Mouse (Mus musculus): ENCODE results near the gene Gab1. TPM values are rescaled to one million over a fixed set of nuclear protein-coding genes. Genes with fewer than 3 reads are reported as not detected.

The Gab1 gene
- total RNA-seq, 2 experiments from 2014 or later: 35.5 to 40.0 TPM

DNA sequence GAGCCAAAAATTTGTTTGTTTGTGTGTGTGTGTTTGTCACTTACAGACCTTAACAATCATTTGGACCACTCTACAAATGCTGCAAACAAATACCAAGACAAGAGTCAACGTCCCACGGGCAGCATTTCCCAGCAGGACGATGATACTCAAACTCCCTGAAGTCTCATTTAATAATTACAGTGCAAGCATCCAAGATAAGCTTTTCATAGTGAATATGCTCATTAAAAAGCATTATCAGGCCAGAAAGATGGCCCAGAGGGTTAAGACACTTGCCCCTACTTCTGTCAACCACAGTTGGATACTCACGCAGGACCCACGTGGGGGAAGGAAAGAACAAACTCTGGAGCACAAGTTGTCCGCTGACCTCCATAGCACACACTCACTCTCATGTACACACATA is 4.8 kb downstream of the Gab1 start:
- intact Hi-C loops (cut with DNase I): loop anchor here (5.0 kb wide), 1 partner anchor 83 kb away; no protein-coding TSS in a partner anchor
- DNase-seq: no peak

DNA sequence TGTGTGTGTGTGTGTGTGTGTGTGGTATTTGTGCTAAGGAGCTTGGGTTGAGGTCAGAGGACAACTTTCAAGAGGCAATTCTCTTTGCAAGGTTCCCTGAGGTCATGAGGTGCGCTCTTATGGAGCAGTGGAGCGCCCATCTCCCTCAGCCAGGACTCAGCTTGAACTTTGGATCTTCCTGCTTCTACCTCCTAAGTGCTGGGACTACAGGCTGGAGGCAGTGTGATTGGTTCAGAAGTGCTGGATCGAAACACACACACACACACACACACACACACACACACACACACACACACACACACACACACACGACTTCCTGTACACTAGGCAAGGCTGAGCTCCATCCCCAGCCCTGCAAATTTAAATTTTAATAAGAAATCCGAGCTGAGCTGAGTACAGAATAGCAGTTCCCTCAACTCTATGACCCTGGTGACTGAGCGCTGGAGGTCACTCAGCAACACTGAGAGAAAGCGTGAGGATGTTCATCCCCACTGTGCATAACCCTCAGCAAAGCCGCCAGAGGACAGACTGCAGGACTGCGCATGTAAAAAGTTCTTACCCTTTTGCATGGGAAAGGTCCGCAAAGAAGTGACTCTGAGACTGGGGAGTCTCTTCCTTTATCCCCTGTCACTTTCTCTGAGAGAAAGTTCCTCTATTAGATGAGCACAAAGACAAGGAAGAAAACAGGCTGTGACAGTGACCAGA is 6.4 kb downstream of the Gab1 start:
- intact Hi-C loops (cut with DNase I): loop anchor here (5.0 kb wide), 1 partner anchor 37 kb away; no protein-coding TSS in a partner anchor

DNA sequence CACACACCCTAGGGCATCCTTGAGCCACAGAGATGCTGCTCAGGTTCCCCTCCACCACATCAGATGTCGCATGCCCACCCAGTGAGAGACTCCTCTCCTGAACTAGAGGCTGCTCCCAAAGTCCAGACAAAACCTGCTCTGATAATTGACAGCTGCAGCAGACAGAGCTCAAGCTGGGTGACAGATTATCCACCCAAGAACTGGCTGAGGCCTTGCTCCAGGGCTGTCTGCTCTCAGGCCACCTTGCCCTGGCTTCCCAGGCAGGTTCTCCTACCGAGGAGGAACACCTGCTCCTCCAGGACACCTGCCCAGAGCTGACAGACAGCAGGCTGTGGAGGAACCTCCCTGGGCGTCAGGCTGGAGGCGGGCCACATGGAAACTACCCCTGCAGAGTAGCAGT is 7.6 kb downstream of the Gab1 start:
- DNase-seq: no peak
- intact Hi-C loops (cut with DNase I): loop anchor here (5.0 kb wide), 1 partner anchor 35 kb away; no protein-coding TSS in a partner anchor

More for the DNA sequence above, 6.4 kb downstream of the Gab1 start:
- DNase-seq: no peak

DNA sequence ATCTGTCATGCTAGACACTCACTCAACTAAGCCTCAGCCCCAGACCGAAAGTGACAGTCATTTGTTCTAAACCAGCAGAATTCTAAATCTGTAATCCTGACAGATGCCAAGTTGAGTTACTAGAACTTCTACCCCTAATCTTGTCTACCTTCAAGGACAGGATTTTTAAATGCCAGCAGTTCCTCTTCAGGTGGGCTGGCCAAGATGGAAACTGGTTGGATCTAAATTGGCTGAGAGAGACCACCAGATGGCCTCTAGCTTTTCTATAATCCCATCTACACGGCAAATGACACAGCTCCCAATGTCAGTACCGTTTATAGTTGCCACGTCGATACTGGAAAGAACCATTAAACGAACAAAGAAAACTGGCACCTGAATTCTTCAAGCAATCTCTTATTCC is 8.9 kb downstream of the Gab1 start:
- no peak for DNase-seq
- intact Hi-C loops (cut with DNase I): loop anchor here (5.0 kb wide), 1 partner anchor 34 kb away; no protein-coding TSS in a partner anchor

DNA sequence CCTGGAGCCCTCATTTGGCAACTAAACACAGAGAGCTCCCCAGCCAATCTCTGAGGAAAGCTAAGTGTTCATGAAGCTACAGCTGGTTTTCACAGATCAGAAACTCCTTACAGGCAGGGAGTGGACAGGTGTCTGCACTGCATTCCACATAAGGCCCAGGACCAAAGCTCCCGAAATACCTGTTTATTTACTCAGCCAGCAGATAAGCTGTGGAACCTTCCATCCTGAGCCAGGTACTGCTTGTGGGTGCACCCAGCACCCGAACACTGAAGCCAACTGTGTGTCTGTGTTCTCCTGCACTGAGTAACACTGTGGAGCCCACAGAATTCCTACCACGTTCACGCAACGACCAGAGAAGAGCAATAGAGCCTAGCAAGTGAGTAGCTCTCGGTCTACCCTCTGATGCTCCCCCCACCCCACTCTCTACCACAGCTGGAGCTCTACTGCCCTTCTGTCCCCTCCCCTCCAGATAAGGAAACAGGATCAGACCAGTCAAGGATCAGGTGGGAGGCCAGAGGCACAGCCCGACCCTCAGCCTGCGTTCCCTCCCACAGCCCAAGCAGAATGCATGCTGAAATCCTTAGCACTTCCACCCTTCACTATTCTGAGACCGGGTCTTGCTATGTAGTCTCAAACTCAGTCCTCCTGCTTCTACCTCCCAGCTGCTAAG is 9.6 kb downstream of the Gab1 start:
- intact Hi-C loops (cut with DNase I): loop anchor here (5.0 kb wide), 1 partner anchor 33 kb away; no protein-coding TSS in a partner anchor

DNA sequence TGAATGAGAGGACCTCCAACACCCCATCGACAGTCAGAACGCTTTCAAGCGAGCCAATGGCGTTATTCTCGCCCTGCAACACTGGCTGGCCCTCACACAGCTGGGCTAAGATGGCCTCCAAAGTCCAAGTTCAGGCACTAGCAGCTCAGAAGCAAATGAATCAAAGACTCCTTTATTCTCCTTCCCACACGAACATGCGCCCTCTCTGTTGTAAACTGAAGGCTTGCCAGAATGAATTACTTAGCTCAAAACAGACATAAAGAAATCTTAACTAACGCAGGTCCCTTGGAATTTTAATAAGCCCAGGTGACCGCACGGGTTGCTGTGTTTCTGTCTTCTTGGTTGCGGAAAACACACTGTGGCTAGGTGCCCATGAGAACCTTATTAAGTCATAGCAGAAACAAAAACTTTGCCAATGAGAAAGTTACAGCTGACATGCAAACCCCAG is 10.4 kb downstream of the Gab1 start:
- no peak for DNase-seq
- intact Hi-C loops (cut with DNase I): loop anchor here (5.0 kb wide), 1 partner anchor 33 kb away; no protein-coding TSS in a partner anchor

More for the DNA sequence above, 9.6 kb downstream of the Gab1 start:
- no peak for DNase-seq

DNA sequence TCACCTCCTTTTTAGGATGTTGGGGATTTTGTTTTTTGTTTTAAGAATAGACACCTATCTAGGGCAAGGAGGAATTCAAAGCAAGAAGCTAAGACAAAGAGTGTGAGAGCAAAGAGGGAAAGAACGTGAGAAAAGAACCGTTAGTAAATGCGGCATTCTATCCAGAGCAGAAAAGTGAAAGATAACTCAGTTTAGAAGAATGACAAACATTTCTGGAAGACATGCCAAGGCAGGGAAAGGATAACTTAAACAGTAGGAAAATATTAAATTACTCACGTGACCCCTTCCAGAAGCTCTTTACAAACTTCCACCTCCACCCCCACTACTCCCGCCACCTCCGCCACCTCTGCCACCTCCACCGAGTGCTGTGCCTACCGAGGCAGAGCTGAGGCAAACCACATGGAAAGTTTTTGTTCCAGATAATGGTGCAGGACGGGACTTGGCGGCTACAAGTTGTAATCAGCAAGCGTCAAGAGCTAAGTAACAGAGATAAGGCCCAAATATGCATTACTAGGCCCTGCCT is 11.5 kb downstream of the Gab1 start:
- intact Hi-C loops (cut with DNase I): no loop called here
- no peak for DNase-seq

DNA sequence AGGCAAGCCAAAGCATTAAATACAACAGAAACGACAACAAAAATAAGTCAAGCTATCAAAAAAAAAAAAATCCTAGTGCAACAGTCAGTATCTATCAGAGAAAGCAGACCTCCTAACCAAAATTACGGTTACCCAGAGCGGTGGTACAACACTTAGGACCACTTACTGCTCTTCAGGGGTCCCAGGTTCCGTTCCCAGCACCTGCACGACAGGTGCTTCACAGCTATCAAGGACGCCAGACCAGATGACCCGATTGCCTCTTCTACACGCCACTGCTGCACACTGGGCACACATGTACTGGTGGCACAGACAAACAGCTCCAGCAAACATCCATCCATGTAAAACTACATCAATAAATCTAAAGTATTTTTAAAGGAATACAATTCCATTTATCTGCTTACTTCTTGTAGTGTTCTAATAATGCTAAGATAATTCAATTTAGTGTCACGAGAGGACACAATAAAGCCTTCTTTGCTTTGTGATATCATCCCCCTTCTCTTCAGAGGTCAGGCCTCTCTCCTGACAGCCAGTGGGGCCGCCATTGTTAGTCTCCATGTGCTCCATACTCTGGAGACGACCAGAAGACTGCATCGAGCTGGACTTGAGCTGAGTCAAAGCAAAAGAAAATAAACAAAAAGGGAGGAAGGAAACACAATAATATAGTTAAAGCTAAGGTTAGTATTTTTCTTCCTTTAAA is 12.2 kb downstream of the Gab1 start:
- DNase-seq: no peak
- intact Hi-C loops (cut with DNase I): no loop called here

DNA sequence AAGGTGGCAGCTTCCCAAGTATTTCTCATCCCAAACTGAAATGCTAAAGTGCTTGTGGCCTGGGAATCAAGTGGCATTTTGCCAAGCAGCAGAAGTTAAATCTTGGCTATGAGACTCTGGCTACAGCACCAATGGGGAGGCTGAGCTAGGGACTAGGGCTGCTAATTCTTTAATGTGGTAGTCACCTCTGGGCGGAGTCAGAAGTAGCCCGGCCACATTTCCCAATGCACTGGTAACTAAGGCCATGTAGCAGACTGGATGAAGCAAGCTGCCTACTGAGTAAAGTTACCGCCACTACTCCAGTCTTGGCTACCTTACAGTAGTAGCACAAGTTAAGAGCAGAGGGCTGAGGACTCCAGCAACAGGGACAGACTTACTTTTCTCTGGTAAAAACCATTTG is 12.7 kb downstream of the Gab1 start:
- intact Hi-C loops (cut with DNase I): no loop called here
- peak; percentile 43 to 54 for DNase-seq

DNA sequence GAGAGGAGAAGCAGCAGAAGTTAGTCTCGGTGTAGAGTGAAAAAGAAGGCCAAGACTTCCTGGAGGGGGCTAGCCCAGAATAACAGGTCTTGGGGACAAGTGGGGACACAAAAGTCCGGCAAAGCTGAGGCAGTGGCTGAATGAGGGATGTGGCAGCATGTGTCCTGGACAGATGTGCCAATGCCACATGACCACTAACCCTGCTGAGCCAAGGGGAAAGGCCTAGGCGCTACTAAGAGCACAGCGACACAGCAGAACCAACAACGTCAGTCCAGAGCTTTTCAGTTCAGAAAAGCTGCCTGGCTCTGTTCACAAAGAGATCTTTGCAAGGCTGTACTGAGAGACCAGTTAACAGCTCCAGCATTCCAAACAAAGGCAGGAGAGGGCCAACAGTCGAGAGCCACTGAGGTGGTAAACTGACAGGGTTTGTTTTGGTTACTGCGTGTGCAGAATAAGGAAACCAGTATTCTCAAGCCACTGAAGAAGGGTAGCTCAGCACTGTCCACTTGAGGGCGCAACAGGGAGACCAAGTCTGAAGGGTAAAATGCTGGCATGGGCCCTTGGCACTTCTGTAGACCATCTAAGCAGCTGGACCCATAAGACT is 15.0 kb downstream of the Gab1 start:
- DNase-seq: no peak
- intact Hi-C loops (cut with DNase I): no loop called here

DNA sequence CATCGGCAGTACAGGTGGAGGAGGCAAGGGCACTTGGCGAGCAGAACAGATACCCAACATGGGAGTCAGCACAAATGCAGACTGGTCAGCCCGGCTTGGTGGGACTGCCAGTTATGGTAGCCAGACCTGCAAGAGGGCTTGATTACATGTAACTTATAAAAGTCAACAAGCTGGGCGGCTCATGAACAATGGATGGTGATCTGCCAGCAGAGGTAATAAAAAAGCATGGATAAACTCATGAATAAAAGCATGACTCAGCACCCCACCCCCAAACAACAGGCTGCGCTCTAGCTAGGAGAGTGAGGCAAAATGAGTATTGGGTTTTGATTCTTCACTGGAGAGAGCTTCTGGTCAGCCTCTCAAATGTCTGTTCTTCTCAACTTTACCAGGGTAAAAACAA is 16.9 kb downstream of the Gab1 start:
- intact Hi-C loops (cut with DNase I): no loop called here
- no peak for DNase-seq

DNA sequence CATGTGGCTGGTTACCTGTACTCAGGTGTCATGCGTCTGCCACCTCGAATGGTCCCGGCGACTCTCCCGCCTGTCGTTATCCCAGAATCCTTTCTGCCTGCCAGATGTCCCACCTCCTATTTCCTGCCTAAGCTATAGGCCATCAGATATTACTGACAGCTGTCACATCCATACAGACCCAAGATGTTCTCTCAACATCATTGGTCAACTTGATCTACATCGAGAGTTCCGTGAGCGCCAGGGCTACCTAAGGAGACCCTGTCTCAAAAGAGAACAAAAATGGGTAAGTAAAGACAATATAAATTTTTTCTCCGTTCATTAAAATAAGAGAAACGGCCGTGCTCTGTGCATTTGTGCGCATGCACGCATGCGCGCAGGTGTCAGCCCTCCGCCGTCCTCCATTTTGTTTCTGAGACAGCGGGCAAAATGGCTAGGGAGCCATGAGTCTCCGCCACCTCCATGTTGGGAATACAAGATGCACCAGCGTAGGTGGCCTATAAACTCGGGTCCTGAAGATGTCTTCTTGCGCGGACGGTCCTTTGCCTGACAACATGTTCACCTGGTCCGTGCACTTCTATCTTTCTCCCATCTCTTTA is 21.0 kb downstream of the Gab1 start:
- no peak for DNase-seq
- intact Hi-C loops (cut with DNase I): no loop called here

DNA sequence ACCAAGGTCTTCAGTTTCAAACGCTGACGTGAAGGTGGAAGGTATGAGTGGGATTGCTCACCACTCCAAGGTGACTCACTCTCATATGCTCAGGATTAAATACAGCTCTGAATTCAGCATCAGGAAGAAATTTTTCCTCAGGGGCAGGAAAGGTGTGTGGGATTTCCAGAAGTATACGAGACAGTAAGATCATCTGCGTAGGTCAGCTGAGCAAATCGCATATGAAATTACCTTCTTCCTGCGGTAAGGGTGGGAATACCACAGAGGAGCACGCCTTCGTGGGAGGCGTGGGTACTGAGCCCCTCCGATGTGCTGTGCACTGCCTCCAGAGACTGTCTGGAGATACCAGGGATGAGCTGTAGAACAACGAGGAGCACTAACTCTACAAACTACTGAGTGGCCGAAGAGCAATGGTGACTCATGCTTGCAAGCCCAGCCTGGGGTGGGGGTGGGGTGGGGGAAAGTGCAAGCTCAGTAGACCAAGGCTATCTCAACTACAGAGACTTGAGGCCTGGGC is 22.4 kb downstream of the Gab1 start:
- intact Hi-C loops (cut with DNase I): no loop called here
- no peak for DNase-seq

DNA sequence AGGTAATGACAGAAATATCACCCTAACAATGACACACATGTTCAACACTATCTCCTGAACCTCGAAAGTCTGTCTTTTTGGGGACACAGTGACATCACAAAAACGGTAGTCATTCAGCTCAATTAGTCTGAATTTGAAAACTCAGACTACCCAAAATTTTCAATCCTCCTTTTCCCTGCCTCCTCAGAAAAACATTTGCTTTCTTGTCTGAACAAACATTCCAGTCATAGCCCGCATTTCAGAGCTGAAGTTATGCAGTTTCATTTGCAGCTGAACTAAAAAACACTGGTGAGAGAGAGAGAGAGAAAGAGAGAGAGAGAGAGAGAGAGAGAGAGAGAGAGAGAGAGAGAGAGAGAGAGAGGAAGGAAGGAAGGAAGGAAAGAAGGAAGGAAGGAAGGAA is 23.2 kb downstream of the Gab1 start:
- intact Hi-C loops (cut with DNase I): no loop called here
- no peak for DNase-seq

DNA sequence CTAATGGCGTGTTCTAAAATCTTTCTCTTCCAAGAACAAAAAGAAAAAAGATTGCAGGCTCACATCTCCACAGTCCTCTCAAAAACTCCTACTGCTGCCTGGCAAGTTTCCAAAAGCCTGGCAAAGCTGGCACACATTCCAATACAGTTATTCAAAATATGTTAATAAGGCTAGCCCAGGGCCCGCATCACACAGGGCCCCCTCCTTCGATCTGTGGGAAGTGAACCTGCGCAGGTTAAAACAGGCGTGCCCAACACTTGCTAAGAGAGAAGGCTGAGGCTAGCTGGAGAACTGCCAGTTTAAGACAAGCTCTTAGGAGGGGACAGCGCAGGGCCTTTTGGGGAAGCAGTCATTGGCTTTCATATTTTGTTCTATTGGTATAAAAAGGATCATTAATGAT is 23.7 kb downstream of the Gab1 start:
- DNase-seq: peak in 1 of 2 experiments; percentile 65
- intact Hi-C loops (cut with DNase I): no loop called here

DNA sequence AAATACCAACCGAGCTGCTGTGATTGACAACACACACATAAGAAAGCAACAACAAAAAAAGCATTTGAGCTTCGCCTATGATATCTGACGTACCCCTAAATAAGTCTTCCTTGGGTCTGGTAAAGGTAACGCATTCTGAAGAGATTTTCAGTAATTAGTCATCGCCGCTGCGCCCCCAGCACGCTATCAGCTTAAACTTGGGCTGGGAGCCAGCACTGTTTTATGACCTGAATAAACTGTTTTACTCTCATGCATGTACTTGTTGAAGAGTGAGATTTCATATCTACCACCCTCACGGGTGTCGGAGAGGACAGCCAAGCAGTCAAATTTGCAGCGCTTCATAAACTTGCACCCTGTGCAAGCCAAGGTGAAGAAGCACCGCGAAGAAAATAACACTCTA is 26.7 kb downstream of the Gab1 start:
- intact Hi-C loops (cut with DNase I): no loop called here
- DNase-seq: no peak

DNA sequence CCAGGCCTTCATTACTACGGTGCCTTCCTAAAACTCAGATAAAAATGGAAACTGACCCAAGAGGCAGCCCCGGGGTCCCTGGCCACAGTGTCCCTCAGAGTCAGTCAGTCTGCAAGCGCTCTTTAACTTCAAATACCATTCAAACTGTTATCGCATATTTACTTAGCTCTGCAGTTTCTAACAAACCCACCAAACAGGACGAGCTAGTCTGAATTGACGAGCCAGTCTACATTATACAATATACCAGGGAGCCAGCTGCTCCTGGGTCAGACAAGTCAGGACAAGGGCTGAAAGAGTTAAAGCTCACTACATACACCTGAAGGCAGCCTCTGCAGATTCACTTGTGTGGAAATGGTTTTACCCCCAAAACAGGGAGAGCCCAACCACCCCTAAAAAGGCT is 27.1 kb downstream of the Gab1 start:
- intact Hi-C loops (cut with DNase I): no loop called here
- no peak for DNase-seq

DNA sequence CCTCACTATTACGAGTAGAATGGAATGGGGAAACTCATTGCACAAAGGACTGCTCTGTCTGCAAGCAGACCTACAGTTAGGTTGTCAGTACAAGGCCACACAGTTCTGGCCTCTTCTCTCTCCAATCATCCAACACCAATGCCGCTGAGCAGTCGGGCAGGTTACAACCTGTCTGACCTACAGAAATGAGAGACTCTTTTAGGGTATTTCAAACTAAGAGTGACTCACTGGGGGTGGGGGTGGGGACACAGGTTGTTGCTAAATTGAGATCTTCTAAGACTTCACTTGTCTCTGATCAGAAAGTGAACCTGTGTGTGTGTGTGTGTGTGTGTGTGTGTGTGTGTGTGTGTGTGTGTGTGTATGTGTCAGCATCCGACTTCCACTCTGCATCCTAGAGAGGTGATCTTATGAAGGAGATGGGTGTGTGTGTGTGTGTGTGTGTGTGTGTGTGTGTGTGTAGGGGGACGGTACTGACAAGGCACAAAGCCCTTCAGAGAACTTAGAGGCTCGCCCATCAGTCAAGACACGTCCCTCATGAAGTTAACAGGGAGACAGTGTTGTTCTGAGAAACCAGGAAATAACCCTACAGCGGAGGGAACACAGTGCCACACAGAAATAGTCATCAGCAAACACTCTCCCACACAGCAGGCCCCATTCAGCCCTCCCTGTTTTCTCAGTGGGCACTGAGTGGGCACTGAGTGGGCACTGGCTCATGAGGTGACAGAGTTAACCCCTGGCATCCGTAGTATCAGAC is 27.7 kb downstream of the Gab1 start:
- DNase-seq: no peak
- intact Hi-C loops (cut with DNase I): no loop called here

DNA sequence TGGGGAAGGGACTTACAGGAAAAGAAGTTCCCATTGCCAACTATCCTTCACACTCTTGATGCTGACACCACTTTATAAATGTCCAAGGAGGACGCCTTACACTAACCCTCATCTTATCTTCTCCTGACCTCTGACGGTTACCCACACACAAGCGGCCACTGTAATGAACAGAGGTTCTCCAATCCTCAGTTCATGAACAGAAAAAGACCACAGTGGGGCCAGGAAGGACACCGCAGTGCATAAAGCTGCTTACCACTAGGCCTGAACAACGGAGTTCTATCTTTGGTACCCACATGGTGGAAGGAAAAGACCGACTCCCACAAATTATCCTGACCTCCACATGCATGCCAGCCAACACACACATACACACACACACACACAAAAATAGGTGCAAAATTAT is 28.7 kb downstream of the Gab1 start:
- intact Hi-C loops (cut with DNase I): no loop called here

More for the DNA sequence above, 28.7 kb downstream of the Gab1 start:
- DNase-seq: no peak
